Mouse (Mus musculus): ENCODE measurements at regions not wholly inside any gene's neighbourhood (a gene's known extent, or its start where the extent isn't known, plus 50 kb on each side); places are given as distances from the start of the nearest gene placed in this dataset.

- intact Hi-C loops (cut with DNase I) = no loop called here
- no peak for DNase-seq
Measured at GRCm38 (mm10) chr3:10523359-10523758, 187.9 kb upstream of the Gm38303 start.

- DNase-seq = no peak
- intact Hi-C loops (cut with DNase I) = no loop called here
Measured at GRCm38 (mm10) chr3:10512186-10512585, 176.7 kb upstream of the Gm38303 start.

GRCm38 (mm10) chr3:10511376-10511775 lies 175.9 kb upstream of the Gm38303 start:
- peak; percentile 24 to 30 for DNase-seq
- intact Hi-C loops (cut with DNase I) = no loop called here
